Mouse (Mus musculus) naive thymus-derived CD4-positive, alpha-beta T cell, adult 2 months (primary cell): ENCODE data around the gene Nabp2.

Source experiments
- DNase-seq: peaks from one replicate; pipeline ENCODE4 v3.0.0-alpha.2; 2011; ENCODE audit warnings: low read depth

Nabp2 gene

DNA sequence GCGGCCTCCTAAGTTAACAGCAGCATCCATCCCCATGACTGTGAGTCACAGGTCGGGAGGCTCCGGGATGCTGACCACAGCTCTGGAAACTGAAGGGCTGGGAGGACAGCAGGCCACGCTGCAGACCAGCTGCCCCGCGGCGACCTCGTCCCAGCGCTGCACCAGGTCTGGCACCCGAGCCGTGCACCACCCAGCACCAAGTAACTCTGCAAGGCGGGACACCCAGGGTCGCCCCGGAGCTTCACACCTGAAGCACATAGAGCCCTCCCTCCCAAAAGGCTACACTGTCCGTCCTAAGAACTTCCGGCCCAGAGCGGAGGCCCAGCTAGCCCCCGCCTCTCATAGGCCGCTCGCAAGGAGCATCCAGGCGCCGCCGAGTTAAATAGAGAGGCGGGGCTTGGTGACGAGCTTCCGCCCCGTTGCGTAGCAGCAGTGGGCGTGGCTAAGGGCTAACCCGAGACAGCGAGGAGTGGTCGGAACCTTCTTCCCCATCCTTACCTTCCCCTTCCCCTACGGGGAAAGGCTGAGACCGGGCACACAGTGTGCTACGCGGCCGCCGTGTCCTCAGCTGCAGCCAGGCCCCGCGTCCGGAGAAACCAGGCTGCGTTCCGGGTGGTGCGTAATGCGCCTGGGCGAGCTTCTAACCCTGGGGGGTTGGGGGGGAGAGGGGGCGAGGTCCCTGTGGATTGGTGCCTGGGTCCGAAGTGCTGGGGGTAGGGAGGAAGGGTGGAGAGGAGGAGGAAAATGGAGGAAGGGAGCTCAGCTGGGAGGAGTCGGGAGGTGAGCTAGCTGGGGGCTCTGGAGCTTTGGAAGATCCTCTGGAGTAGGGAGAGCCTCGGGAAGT is at the start of gene Nabp2, which contains the start of gene Rnf41:
Gene Nabp2, minus strand, starts transcription at position 282 of the 844 bp plus-strand sequence.
Gene Rnf41, plus strand, starts transcription at position 447 of the 844 bp plus-strand sequence.
- peak; percentile 96 for DNase-seq

DNA sequence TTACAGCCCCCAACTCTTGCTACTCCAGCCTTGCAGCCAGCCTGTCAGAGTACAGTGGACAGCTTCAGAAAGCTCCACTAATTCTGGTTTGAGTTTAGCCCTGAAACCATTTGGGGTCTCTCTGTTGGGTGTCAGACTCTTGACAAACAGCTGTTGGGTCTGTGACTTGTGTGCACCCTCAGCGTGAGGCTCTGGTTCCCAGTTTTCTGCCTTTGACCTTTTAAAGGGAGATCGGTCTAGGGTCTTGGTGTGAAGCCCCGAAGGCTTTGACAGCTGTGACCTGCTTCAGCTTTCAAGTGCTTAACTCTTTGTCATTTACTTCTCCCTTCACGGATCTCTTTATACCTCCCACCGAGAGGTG is 49.0 kb upstream of the Nabp2 start:
- DNase-seq, result no peak

DNA sequence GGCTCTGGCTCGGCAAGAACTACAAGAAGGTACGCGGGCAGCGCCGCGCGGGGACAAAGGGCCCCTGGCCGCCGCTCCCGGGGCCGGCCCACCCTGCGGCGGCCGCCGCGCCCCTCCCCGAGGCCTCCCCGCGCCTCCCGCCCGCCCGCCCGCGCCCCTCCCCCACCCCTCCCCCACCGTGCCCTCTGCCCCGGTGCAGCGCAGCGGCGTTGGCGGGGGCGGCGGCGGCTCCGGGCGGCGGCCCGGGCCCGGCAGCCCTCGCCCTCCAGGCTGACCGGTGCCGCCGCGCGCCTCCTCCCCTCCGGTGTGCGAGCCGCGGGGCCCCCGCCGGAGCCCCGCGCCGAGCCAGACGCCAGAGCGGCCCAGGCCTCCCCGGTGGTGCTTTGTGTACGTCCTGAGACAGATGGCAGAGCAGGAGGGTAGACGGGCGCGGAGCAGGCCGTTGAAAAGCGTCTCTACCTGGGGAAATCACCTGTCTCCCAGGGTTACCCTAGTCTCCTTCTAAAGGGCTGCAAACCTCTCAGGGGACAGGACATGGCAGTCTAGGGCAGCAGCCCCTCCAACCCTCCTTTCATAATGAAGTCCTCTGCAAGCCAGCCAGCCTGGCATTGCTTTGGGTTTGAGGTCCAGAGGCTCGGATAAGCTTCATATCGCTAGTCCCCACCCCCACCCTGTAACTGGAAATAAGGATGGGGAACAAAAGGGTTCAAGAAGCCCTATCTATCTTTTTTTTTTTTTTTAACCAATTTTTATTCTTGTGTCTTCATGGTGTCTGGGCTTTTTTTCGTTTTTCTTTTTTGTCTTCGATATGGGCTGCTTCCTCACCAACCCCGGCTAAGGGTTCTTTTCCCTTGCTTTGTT is 48.3 kb upstream of the Nabp2 start:
- peak; percentile 68 for DNase-seq

DNA sequence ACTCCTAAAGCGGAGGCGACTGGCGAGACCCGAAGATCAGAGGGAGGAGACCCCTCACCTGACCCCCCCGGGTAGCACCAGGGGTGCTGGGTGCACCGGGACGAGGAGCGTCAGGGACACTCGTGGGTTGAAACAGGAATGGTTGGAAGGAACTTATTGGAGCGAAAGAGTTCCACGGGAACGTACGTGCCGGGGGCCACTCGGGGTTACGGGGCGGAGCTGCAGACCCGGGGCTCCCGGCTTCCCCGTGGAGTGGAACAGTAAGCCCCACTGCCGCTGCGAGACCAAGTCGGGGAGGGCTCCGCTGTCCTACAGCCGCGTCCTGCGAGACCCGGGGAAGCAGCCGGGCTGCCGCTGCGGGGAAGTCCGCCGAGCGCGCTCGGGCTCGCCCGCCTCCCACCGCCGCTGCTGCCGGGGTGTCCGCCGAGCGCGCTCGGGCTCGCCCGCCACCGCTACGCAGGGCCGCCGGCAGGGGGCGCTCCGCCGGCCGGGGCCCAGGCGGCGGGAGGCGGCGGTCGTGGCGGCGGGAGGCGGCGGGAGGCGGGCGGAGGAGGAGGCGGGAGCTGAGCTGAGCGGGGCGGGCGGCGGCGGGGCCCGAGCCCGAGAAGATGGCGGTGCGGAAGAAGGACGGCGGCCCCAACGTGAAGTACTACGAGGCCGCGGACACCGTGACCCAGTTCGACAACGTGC is 47.6 kb upstream of the Nabp2 start, which contains the start of gene Smarcc2:
Gene Smarcc2, plus strand, starts transcription at position 530 of the 690 bp plus-strand sequence.
- DNase-seq, result peak; percentile 89

DNA sequence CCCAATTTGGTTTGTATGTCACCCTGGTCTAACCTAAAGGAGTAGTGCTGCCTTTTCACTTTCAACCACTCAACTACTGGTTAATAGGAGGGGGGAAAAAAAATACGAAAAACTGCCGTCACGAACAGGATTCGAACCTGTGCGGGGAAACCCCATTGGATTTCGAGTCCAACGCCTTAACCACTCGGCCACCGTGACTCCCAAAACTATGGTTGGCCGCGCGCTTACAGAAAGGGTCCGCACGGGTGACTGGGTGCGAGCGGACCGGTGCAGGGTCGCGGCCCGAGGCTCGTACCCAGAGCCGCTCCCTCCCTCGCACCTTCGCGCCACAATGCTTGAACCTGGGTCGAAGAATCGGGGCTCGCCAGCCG is 47.0 kb upstream of the Nabp2 start:
- peak; percentile 80 for DNase-seq

DNA sequence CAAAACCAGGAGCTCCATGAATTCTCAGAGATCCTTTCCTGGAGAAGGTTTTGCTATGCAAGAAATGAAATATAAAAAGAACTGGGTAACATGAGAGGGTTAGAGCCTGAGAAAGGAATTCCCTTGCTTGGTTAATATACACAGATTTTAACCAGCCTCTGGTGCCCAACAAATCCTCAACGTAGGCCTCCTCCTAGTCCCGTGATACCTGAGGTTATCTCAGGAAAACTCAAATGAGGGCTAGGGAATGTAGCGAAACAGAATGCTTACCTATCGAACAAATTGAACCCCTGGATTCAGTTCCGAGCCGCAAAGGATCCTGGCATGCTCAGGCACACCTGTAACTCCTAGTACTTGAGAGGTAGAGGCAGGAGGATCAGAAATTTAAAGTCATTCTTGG is 46.4 kb upstream of the Nabp2 start:
- no peak for DNase-seq

DNA sequence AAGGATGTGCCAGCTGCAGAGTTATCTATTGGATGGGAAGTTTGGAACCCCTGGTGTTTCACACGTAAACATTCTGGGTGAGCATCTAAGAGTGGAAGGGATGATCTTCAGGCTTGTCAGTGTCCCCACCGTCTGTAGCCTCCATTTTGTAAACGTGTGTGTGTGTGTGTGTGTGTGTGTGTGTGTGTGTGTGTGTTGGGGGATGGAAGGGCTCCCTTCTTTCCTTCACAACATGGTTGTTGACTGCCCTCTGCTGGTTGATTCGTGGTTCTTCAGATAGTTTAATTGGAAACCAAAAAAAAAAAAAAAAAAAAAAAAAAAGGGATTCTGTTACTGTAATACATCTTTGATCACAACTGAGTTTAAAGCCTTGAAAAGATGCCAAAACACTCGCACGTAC is 44.0 kb upstream of the Nabp2 start:
- DNase-seq, result peak; percentile 88

DNA sequence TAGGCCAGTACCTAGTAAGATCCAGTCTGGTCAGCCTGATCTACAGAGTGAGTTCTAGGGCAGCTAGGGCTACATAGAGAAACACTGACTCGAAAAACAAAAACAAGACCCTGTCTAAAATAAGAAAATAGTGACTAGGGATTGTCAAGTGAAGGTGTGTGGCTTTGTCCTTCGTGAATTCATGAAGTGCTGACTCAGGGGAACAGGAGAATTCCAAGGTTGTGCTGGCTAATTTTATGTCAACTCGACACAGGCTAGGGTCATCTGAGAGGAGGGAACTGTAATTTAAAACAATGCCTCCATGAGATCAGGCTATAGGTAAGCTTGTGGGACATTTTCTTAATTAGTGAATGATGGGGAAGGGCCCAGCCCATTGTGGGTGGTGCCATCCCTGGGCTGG is 43.2 kb upstream of the Nabp2 start:
- DNase-seq, result no peak

DNA sequence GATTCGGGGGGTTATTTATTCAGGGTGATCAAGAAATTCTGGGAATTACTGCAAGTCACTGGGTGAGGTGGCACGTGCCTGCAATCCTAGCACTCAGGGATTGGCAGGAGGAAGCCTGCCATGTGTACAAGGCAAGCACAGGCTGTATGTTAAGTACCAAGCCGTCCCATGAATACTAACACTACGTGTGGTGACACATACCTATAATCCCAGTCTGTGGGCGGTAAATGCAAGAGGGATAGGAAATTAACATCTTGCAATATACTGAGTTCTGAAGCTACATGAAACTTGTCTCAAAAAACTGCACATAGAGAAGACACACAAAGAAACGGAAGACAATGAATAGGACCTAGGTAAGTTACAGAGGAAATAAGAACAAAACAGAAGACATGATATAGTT is 39.7 kb upstream of the Nabp2 start:
- DNase-seq, result no peak

DNA sequence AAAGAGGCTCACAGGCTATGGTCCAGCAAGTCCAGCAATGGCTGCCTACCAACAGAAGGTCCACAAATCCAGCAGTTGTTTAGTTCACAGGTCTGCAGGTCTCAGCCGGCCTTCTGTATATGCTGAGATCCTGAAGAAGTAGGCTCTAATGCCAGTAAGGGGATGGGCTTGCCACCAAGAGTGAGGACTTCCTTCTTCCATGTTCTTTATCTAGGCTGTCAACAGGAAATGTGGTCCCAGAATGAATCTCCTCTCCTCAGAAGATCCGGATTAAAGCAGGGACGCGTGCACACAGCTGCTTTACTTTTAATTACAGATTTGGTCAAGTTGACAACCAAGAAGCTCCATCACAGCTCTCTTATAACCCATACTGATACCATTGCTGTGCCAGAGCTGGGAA is 34.1 kb upstream of the Nabp2 start:
- no peak for DNase-seq

DNA sequence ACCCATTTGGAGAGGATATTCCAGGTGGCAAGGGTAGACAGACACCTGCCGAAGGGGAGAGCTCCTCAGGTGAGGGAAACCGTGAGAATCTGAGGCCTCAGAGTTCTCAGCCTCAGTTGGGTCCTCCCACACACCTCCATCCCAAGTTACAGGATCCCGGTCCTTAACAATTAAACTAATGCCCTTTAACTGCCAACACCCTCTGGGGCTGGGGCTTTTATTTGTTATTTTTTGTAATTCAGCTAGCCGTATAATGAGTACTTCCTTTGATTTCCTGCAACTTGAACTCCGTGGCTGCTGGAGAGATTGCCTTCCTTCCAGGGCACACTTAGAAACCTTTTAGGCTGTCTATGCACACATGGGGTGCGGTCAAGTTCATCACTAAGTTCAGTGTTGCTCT is 33.1 kb upstream of the Nabp2 start:
- DNase-seq, result no peak

DNA sequence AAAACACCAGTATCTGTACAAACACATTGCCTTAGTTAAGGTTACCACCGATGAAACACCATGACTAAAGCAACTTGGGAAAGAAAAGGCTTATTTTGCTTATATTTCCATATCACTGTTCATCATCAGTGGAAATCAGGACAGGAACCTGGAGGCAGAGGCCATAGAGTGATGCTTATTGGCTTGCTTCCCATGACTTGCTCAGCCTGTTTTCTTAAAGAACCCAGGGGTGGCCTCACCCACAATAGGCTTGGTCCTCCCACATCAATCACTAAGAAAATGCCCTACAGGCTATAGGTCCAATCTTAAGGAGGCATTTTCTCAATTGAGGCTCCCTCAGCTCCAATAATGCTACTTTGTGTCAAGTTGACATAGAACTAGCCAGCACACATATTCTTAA is 31.4 kb upstream of the Nabp2 start:
- DNase-seq, result no peak

DNA sequence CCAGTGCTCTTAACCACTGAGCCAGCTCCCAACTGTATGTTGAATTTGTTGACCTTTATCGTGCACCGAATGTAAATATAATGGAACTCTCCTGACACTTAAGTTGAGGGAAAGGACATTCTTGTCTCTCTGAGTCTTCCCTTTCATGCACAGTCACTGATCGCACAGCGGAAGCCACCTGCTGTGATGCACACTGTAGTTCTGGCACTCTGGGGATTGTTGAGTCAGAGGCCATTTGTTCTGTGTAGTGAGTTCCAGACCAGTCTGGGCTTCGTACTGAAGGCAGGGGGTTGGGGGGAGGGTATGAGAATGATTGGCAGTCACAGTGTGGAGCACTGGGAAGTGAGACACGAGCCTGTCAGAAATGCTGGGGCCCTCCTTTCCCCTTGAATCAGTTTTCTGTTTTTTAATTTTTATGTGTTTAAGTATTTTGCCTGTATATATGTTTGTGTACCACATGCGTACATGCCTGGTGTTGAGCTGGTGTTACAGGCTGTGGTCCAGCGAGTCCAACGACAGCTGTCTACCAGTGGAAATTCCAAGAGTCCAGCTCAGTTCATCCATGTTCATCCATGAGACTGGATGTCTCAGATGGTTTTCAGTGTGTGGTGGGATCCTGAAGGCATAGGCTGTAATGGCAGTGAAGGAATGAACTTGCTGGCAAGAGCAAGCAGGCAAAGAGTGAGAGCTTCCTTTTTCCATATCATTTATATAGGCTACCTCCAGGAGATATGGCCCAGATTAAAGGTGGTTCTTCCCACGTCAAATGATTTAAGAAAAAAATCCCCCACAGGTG is 30.2 kb upstream of the Nabp2 start:
- DNase-seq, result no peak

DNA sequence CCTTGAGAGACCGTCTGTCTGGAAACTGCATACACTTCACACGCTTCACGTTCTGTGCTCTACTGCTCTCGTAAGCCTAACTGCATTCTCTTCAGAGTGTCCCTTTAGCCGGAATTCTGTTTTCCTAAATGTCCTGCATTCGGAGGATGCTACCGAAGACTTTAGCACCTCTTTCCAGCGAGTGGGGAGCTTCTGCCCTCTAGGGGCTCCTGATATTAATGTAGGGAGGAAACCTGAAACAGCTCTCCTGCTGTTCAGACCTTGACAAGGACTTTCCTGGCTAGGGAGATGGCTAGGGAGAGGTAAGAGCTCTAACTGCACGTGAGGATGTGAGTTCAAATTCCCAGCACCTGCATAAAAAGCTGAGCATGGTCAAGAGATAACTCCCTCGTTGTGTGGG is 29.1 kb upstream of the Nabp2 start:
- DNase-seq, result peak; percentile 69

DNA sequence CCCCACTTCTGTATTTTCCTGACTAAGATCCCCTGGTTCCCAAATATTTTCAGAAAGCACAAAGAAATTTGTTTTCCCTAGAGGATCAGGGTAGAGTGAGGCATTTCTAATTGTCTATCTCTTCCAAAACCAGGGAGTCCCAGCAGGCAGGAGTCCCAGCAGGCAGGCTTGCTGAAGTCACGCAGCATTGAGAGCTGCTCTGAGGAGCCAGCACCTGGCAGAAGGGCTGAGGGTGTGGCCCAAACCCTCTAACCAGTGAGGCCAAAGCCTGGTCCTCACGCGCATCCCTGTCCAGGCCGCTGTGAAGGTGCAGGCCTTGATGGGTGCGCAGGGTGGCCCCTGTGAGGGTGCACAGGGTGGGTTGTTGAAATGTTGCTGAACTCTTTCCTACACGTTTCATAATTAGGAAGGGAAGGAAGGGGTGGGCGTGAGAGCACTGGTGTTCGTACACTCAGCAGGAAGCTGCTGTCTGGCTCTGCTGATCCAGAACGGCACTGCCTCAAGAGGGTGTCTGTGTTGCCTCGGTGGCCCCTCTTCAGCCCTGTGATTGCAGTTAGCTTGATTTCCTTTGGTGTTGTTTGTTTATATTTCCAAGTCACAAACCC is 27.5 kb upstream of the Nabp2 start:
- DNase-seq, result peak; percentile 68

DNA sequence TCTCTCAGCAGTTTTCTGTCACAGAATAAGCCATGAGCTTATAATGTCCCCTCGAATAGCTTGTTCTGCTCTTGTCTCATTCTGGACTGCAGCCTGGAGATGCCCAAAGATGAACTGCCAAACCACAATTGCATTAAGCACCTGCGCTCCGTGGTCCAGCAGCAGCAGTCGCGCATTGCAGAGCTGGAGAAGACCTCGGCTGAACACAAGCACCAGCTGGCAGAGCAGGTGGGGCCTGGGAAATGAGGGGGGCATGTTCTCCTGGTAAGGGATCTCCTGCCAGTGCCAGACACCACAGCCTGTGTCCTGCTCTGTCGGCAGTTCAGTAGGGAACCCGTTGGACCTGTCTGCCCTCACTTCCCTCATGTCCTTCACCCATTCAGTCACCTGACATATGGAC is 25.1 kb upstream of the Nabp2 start:
- DNase-seq, result no peak

DNA sequence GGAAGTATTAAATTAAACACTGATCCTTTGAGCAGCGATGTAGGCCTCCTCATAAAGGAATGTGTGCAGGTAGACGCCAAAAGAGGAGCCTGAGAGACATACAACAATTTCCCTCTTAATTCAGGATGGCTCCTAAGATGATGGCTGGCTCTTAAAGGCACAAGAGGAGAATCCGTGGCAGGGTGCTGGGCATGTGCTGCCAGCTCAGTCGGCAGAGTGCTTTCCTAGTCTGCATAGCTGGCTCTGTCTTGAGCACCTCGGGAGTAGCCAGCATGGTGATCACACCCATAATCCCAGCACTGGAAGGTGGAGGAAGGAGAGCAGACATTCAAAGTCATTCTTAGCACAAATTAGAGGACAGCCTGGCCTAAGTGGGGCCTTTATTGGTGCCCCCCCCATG is 24.6 kb upstream of the Nabp2 start:
- no peak for DNase-seq

DNA sequence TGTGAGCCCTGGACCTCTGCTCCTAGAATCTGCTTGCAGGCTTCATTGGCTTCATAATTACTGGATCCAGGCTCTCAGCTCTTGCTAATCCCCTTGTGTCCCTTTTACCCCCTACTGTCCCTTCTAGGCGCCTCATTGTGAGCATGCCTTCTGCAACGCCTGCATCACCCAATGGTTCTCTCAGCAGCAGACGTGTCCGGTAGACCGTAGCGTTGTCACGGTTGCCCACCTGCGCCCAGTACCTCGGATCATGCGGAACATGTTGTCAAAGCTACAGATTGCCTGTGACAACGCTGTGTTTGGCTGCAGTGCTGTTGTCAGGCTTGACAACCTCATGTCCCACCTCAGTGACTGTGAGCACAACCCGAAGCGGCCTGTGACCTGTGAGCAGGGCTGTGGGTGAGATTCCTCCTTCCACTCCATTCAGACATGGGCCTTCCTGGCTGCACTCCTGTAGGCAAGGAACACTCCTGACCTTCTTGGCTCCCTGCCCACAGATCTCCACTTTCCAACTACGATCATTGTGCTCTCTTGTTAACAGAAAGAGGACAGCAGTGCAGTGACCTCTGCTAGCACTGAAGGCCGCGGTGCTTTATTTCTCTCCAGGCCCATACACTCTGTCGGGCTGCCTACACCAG is 24.0 kb upstream of the Nabp2 start:
- DNase-seq, result no peak

DNA sequence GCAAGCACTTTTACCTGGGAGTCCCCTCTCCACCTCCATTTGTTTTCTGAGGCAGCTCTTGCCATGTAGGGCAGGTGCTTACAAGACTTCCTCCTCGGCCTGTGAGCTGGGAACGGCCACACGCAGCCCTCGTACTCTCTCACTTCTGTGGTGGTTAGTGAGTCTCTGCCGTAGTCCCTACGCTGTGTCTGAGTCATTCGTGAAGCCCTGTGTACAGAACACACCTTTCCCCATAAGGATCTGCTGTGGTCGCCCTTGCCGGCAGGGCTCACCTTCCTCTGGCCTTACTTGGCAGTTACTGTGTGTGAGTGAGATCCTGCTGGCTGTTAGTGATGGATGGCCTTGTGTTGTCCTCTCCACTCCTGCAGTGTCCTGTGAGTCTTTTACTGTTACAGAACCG is 23.4 kb upstream of the Nabp2 start:
- peak; percentile 77 for DNase-seq

DNA sequence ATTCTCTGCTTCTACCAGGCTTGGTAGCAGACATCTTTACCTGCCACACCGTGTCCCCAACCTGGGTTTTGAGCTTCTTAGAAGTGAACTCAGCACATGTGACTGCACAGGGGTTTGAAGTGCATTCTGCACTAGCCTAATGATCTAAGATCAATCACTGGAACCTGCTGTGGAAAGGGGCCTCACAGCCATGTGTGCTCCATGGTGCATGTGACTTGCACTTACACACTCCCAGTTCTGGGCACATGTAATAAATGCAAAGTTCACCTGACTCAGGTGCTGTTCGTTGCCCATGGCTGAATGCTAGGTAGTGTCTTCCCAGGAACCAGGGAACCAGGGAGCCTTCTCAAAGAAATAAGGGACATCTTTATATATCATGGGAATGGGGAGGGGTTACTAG is 22.1 kb upstream of the Nabp2 start:
- DNase-seq, result no peak

DNA sequence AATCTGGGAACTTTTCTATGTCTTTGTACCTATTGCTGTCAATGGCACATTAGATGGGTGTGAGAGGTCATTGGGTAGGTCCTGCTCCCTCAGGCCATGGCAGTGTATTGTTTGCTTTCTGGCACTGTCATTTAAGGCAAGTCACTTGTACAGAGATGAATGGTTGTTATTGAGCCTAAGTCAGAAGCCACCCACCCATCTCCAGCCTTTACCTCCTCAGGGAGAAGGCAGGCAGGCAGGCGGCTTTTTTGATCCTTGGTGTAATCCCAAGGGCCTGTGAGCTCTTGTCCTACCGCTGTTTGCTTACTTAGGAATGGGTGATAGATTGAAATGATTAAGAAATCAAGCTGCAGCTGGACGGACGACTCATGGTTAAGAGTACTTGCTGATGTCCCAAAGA is 18.2 kb upstream of the Nabp2 start:
- DNase-seq, result no peak
